Mouse (Mus musculus): ENCODE measurements around the gene Ppp1r1b.

The Ppp1r1b gene

DNA sequence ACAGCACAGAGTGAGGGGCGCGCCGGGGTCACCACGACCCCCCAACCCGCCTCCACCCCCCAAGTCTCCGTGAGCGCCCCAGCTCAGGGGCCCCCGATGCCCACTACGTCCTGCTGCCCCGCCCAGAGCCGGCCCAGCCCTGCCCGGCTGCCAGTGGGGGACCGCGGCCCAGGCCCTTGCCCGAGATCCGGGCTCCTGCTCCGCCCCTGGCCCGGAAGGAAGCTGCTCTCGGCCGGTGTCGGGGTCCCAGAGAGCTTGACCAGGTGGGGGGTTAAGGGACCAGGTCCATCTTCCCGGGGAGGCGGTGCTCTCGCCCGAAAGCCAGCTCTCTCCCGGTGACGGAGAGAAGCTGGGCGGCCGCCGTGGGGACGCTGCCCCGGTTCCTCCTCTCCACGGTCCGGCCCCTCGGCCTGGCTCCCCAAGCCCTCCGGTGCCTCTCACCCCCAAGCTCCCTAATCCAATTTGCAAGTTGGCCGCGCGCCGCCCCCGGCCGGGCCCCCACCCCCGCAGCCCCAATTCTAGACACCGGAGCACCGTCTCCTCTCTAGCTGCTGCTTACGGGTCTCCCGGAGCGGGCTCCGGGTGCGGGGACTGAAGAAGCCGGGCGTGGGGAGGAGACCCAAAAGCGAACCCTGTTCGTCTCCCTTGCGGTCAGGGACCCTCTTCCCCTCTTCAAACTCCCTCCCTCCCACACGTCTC is 19.7 kb upstream of the Ppp1r1b start:
- DNase-seq (ENCODE audit: low spot score in 2 of 2) = no peak

DNA sequence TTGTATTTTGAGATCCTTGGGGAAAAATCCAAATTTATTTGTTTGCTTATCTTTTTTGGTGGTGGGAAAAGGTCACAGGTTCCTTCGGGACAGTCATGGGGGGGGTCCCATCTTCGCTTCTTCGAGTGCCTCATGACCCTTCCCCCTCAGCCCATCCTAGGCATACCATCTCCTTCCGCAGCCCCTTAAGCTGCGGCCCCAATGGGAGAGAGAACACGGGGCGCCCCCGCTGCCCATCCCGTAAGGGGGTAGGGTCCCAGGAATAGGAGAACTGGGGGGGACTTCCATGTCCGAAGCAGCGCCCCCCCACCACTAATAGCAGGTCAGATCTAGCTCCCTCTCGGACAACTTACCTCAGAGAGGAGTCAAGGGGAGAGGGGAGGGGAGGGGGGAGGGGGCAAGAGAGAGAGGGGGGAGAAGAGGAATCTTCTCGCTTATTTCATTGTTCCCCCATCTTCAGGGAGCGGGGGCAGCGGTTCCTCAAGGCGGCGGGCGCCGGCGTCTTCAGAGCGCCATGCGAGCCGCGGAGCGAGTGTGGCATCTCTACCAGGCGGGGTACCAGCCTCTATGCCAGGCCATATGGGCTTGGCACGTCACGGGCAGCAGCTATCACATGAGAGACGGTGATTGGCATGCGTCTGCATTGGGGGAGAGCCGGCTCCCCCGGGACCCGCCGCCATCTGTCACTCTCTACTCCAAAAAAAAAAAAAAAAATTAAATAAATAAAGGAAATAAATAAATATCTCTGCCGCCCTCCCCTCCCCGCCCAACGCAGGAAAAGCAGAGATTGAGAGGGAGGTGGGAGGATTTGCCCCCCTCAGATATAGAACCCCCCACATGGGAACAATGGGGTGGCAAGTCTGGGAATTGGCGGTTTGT is 18.9 kb upstream of the Ppp1r1b start, which contains the start of gene Neurod2:
Gene Neurod2, minus strand, starts transcription at position 568 of the 879 bp plus-strand sequence.
- no peak for DNase-seq (ENCODE audit: low spot score in 2 of 2)

GRCm38 (mm10) chr11:98329960-98330744 is 18.1 kb upstream of the Ppp1r1b start:
- DNase-seq (ENCODE audit: low spot score in 2 of 2) = no peak

GRCm38 (mm10) chr11:98330745-98331204 is 17.4 kb upstream of the Ppp1r1b start:
- DNase-seq (ENCODE audit: low spot score in 2 of 2) = no peak

DNA sequence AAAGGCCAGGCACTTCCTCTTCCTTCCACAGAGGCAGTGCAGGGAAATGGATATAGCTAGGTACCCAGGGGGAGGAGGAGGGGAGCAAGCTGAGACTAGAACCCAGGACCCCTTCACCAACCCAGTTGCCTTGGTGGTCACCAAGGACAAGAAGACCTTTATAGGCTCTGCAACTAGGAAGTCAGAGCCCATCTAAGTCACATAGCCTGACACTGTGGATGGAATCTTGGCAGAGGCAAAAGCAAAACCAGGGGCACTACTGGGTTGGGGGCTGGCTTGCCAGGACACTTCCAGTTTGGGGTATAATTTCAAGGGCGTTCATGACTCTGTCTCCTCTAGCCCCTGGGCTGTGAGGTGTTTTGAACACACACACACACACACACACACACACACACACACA is 16.8 kb upstream of the Ppp1r1b start:
- no peak for DNase-seq (ENCODE audit: low spot score in 2 of 2)

DNA sequence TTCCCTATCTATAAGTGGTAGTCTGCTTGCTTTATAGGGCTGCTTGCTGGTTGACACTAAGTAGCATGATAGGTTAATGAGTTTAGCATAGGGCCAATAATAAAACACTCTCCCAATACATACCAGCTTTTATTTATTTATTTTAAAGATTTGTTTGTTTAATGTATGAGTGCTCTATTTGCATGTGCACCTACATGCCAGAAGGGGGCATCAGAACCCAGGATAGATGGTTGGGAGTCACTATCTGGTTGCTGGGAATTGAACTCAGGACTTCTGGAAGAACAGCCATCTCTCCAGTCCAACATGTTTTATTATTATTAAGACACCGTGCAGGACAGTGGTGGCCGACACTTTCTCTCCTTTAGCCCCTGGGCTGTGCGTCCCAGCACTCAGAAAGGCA is 16.0 kb upstream of the Ppp1r1b start:
- no peak for DNase-seq (ENCODE audit: low spot score in 2 of 2)

- no peak for DNase-seq (ENCODE audit: low spot score in 2 of 2)
Measured at GRCm38 (mm10) chr11:98332841-98333240, 15.4 kb upstream of the Ppp1r1b start.

GRCm38 (mm10) chr11:98333263-98333696 is 14.9 kb upstream of the Ppp1r1b start:
- no peak for DNase-seq (ENCODE audit: low spot score in 2 of 2)

DNA sequence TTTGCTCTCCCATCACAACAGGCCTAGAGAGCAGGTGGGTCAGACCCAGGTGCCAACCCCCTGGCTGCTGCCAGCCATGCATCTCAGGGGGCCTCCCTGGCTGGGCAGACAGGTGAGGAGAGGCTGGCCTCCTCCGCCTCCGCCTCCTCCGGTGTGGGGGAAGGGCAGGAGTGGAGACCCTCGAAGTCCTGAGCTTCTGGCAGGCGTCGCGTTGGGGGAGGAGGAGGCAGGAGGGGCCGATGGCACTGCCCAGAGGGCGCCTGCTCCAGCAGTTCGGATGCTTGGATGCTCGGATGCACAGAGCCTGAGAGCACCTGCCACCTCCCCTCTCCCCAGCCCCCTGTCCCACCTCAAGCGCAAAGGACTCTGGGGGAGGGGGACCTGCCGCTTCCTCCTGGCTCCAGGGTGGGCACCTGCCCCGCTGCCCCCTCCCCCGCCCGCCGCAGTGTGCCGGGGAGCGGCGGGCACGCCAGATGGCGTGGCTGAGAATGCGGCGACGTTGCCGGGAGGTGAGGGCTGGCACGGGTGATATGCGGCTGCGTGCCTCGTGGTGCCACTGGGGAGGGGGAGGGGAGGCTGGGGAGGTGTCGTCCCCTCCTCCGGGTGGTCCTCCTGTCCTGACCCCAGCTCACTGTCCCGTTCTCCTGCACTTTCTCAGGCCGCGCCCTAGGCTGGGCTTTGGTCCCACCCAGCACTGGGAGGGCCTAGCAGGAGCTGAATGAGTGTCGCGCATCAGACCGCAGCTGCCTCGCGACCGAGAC is 14.0 kb upstream of the Ppp1r1b start:
- DNase-seq (ENCODE audit: low spot score in 2 of 2) = no peak

DNA sequence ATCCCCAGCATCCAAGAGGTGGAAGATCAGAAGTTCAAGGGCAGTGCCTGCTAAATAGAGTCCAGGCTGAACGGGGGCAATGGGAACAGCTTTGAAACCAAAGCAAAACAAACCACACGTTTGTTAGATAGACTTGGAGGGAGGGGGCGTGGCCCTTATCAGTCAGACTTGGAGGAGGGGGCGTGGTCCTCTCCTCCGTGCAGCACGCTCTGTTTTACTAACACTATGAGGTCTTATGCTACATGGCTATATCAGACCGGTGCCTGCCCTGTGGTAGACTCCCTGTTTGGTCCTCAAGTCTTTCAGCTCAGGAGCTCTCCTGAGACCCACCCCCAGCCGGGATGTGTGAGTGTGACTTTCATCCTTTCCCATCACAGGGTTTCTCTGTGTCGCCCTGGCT is 13.0 kb upstream of the Ppp1r1b start:
- no peak for DNase-seq (ENCODE audit: low spot score in 2 of 2)

GRCm38 (mm10) chr11:98336245-98337107 is 11.7 kb upstream of the Ppp1r1b start:
- no peak for DNase-seq (ENCODE audit: low spot score in 2 of 2)

DNA sequence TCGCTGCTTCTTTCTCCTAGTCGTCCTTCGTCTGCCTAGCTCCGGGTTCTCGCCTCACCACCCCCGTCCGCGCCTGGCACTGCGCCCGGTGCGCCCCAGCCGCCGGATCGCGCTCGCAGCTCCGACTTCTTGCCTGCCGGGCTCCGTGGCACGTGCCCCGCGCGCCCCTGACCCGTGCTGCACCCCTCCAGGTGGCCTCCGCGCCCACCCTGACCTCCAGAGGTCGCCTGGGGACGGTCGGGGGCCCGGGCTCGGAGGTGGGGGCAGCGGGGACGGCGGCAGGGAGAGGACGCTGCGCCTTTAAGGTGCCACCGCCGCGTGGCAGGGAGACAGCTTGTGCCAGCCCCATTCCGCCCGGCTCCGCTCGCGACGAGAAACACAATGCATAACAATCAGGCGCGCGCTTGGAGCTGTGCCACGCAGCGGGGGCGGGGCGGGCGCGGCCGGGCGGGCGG is 9.7 kb upstream of the Ppp1r1b start:
- no peak for DNase-seq (ENCODE audit: low spot score in 2 of 2)

DNA sequence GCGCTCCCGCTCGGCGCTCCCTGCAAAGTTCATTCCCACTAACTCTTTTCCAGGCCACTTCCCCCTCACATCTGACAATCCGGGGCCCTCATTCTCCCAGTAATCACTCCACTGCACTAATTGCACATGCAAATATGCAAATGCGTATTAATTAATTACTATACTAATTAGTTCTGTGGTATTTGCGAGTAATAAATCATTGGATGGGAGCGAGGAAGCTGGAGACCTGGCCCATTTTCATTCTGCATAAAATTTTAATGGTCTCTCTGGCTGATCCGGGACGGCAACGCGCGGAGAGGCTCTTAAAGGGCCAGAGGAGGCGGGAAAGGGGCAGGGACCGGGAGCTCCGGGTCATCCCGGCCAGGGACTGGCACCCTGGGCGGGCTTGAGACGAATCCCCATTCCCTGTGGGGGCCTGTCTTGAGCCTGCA is 9.1 kb upstream of the Ppp1r1b start:
- DNase-seq (ENCODE audit: low spot score in 2 of 2) = no peak

- no peak for DNase-seq (ENCODE audit: low spot score in 2 of 2)
Measured at GRCm38 (mm10) chr11:98339679-98340287, 8.4 kb upstream of the Ppp1r1b start.

DNA sequence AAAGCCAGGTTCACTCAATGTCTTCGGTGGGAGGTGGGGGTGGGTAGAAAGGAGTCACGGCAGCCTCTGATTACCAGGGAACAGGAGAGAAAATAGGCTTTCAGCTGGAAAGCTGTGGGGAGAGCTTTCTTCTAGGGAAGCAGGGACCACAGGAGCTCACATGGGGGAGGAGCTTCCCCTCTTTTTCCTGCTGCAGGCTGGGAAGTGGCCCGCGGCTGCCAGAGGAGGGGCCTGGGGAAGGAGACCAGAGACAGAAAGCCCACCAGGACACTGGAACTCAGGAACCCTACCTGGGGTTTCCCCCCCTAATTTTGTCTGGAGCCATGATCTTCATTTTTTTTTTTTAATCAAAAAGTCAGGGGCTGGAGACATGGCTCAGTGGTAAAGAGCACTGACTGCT is 7.6 kb upstream of the Ppp1r1b start:
- DNase-seq (ENCODE audit: low spot score in 2 of 2) = no peak

GRCm38 (mm10) chr11:98341174-98341573 is 7.0 kb upstream of the Ppp1r1b start:
- no peak for DNase-seq (ENCODE audit: low spot score in 2 of 2)

DNA sequence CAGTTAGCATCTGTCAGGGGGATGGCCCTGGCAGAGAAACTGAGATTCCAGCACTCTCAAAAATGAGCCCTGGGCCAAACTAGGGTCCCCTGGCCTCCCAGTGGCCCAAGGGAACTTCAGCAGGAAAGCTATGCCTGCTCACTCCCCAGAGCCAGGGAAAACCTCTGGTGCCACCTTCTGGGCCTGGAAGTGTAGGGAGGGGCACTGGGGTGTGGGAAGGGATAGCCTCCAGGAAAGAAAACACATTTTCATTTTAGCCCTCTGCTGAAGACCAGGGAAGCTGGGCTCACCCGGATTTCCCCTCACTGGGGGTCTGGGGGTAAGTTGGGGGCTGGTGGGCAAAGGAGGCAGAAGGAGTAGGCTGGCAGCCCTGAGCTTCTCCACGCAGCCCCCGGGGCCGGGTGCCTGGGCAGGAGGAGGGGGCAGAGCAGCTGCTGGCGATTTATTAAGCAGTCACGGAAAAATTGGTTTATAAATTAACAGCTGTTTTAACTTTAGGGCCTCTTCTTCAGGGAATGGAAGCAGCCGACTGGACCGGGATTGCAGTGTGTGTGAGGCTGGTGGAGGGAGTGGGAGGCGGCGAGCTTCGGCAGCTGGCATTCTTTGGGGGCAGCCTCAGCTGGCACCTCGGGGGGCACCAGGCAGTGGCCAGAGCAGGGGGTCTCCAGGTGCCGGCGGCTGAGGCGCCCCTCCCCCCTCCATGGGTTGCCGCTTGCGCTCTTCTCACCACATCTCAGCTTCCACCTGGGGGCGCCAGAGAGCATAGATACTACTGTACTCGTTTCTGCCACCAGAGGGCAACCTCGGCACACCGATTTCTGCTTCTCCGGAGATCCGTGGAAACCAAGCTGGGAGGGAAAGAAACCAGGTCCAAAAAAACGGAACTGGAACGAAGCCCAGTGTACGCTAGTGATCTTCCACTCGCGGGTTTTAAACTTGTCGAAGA is 5.9 kb upstream of the Ppp1r1b start:
- DNase-seq (ENCODE audit: low spot score in 2 of 2) = peak; percentile 87 to 93

DNA sequence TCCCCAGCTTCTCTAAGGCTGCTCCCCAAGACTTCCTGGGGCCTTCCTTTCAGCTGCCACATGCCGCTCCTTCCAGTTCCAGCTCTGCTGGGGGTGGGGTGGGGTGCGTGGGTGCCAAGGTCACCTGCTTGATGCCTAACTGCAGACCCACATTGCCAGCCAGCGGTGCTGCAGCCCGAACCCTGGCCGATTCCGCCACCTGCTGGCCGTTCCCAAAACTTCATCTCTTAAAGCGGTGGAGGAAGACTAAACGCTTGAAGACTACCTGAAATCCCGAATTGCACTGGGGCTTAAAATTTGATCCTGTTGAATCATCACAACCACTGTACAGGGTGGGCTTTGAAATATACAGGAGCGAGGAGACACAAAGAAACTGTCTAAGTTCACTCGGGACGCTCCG is 3.0 kb upstream of the Ppp1r1b start:
- DNase-seq (ENCODE audit: low spot score in 2 of 2) = peak; percentile 51 to 70

GRCm38 (mm10) chr11:98346168-98346567 is 2.0 kb upstream of the Ppp1r1b start:
- no peak for DNase-seq (ENCODE audit: low spot score in 2 of 2)
